Mouse (Mus musculus) stomach, embryonic 16.5 days (tissue): ENCODE data around the gene Thap11. TPM values are rescaled to one million over a fixed set of nuclear protein-coding genes. Genes with fewer than 3 reads are reported as not detected.
"Not testable (repeated sequence)": the region's sequence is repeated elsewhere in the genome, so short reads cannot be mapped to it uniquely, and the experiment has no call there.

Experiments used
- ATAC-seq: fragments of 200-750 bp; cut with Nextera tagmentation; 2 replicates; pipeline ENCODE4 v1.8.0; 2017; ENCODE audit warnings: moderate number of reproducible peaks, moderate TSS enrichment; ENCODE audit not compliant: insufficient read depth, low FRiP score
- H3K27ac ChIP-seq: fragments of 300-500 bp; sonication (generic); 2 replicates; pipeline ENCODE4 v1.5.1; 2014; ENCODE audit warnings: low read length
- H3K27me3 ChIP-seq: fragments of 300-500 bp; sonication (generic); 2 replicates; pipeline ENCODE4 v1.6.1; 2014; ENCODE audit warnings: low read length, control low read depth, mixed read lengths; ENCODE audit not compliant: control insufficient read depth, insufficient read depth
- H3K36me3 ChIP-seq: fragments of 300-500 bp; sonication (generic); 2 replicates; pipeline ENCODE4 v1.6.1; 2014; ENCODE audit warnings: low read length; ENCODE audit not compliant: control insufficient read depth, insufficient read depth
- H3K4me1 ChIP-seq: fragments of 300-500 bp; sonication (generic); 2 replicates; pipeline ENCODE4 v1.6.1; 2014; ENCODE audit warnings: low read length, control low read depth, mixed read lengths; ENCODE audit not compliant: control insufficient read depth, insufficient read depth
- H3K4me2 ChIP-seq: fragments of 300-500 bp; sonication (generic); 2 replicates; pipeline ENCODE4 v1.6.1; 2014; ENCODE audit warnings: low read depth, low read length, mixed read lengths
- H3K4me3 ChIP-seq: fragments of 300-500 bp; sonication (generic); replicated peaks from 2 replicates; pipeline ENCODE4 v1.5.1; 2014; ENCODE audit warnings: mild to moderate bottlenecking, low read length
- H3K9ac ChIP-seq: fragments of 300-500 bp; sonication (generic); 2 replicates; pipeline ENCODE4 v1.6.1; 2014; ENCODE audit warnings: low read length
- H3K9me3 ChIP-seq: fragments of 300-500 bp; sonication (generic); replicated peaks from 2 replicates; pipeline ENCODE4 v1.6.1; 2016; ENCODE audit warnings: low read length, control low read depth; ENCODE audit not compliant: control insufficient read depth
- WGBS: fragments of 180-500 bp; shearing (Covaris S2); extraction: QIAGEN DNeasy Blood & Tissue Kit; methylation state at CpG from one replicate; pipeline ENCODE4 v1.1.7; 2014; 5-methylcytosine and 5-hydroxymethylcytosine counted together
- polyA plus RNA-seq: library from polyadenylated mRNA; unstranded; fragments of >200 nt; fragmentation: Nextera tagmentation; extraction: Ambion mirVana; gene quantifications from 2 replicates; pipeline ENCODE4 v1.2.1, GENCODE M21; 2015

The Thap11 gene
- polyA plus RNA-seq, 1 experiment from 2014 or later, result 54.5 TPM

- Histone ChIP-seq H3K4me1 (no peaks in the 10 kb centered on the region; the same call in 1 of the 2 replicates), H3K27me3 (no peaks in the 10 kb centered on the region), H3K4me2 (no peak overlapping the region), H3K27ac (no peak overlapping the region), H3K9ac (no peak overlapping the region), H3K36me3 (no peaks in the 10 kb centered on the region), H3K9me3 (no peaks in the 10 kb centered on the region), H3K4me3 (no peak overlapping the region)
- WGBS, result 94% methylated on average over 6 of the region's 6 CpGs
- no peak for ATAC-seq
Measured at GRCm38 (mm10) chr8:105813241-105813640, 41.7 kb upstream of the Thap11 start.

- WGBS, result 92% methylated on average over 3 of the region's 3 CpGs
- H3K36me3 ChIP-seq, result peaks cover 12% of the 10 kb centered on the region; the same call in 1 of the 2 replicates
- H3K27ac ChIP-seq, result no peak overlapping the region
- H3K9ac ChIP-seq, result no peak overlapping the region
- peaks cover 11% of the 10 kb centered on the region; the same call in 1 of the 2 replicates for H3K4me1 ChIP-seq
- no peak overlapping the region for H3K4me2 ChIP-seq
- H3K4me3 ChIP-seq, result no peak overlapping the region
- H3K9me3 ChIP-seq, result no peaks in the 10 kb centered on the region
- no peak for ATAC-seq
- no peaks in the 10 kb centered on the region for H3K27me3 ChIP-seq
Measured at GRCm38 (mm10) chr8:105819659-105820058, 35.3 kb upstream of the Thap11 start.

GRCm38 (mm10) chr8:105820925-105821324 lies 34.0 kb upstream of the Thap11 start:
- peaks cover 12% of the 10 kb centered on the region; the same call in 1 of the 2 replicates for H3K36me3 ChIP-seq
- H3K4me2 ChIP-seq, result no peak overlapping the region
- 97% methylated on average over 1 of the region's 1 CpGs for WGBS
- H3K4me3 ChIP-seq, result no peak overlapping the region
- H3K4me1 ChIP-seq, result peaks cover 18% of the 10 kb centered on the region
- H3K9ac ChIP-seq, result no peak overlapping the region
- H3K9me3 ChIP-seq, result no peaks in the 10 kb centered on the region
- peak; percentile 85 for ATAC-seq
- no peak overlapping the region for H3K27ac ChIP-seq
- H3K27me3 ChIP-seq, result no peaks in the 10 kb centered on the region

GRCm38 (mm10) chr8:105825506-105825905 lies 29.4 kb upstream of the Thap11 start:
- Histone ChIP-seq H3K27me3 (no peaks in the 10 kb centered on the region), H3K27ac (peak overlapping the region; percentile 46; the same call in 1 of the 2 replicates), H3K9ac (peak overlapping the region; percentile 96; the same call in 1 of the 2 replicates), H3K4me2 (peak overlapping the region; percentile 95), H3K36me3 (peaks cover 12% of the 10 kb centered on the region; the same call in 1 of the 2 replicates), H3K4me3 (peak overlapping the region; percentile 99), H3K9me3 (no peaks in the 10 kb centered on the region), H3K4me1 (peaks cover 26% of the 10 kb centered on the region)
- 72% methylated on average over 4 of the region's 4 CpGs for WGBS
- no peak for ATAC-seq

GRCm38 (mm10) chr8:105826379-105826778 lies 28.6 kb upstream of the Thap11 start:
- H3K27ac ChIP-seq, result peak overlapping the region; percentile 73
- H3K4me3 ChIP-seq, result peak overlapping the region; percentile 99
- no peaks in the 10 kb centered on the region for H3K27me3 ChIP-seq
- peak overlapping the region; percentile 96 for H3K9ac ChIP-seq
- H3K4me2 ChIP-seq, result peak overlapping the region; percentile 95
- no peak for ATAC-seq
- 2% methylated on average over 4 of the region's 4 CpGs for WGBS
- no peaks in the 10 kb centered on the region for H3K9me3 ChIP-seq
- H3K4me1 ChIP-seq, result peaks cover 17% of the 10 kb centered on the region
- H3K36me3 ChIP-seq, result peaks cover 12% of the 10 kb centered on the region; the same call in 1 of the 2 replicates

- Histone ChIP-seq H3K4me3 (peak within 1 kb of the TSS; percentile 99), H3K36me3 (peaks cover 7% of the 10 kb centered on the region; the same call in 1 of the 2 replicates), H3K9me3 (no peaks in the 10 kb centered on the region), H3K4me2 (peak within 1 kb of the TSS; percentile 95), H3K27ac (peak within 1 kb of the TSS; percentile 76), H3K27me3 (no peaks in the 10 kb centered on the region), H3K4me1 (peaks cover 15% of the 10 kb centered on the region), H3K9ac (peak within 1 kb of the TSS; percentile 96)
- under 1% methylated on average over 52 of the region's 52 CpGs for WGBS
- ATAC-seq, result peak; percentile 99
Measured at GRCm38 (mm10) chr8:105826861-105827848, 27.8 kb upstream of the Thap11 start, which contains the start of the genes Ranbp10 and Tsnaxip1. TSS of gene Ranbp10 (minus strand) at chr8:105827350. TSS of gene Tsnaxip1 (plus strand) at chr8:105827731.

- ATAC-seq, H3K36me3 ChIP-seq, H3K4me2 ChIP-seq, H3K27ac ChIP-seq, H3K4me1 ChIP-seq, H3K9me3 ChIP-seq, H3K27me3 ChIP-seq, H3K4me3 ChIP-seq, H3K9ac ChIP-seq: not testable (repeated sequence)
- WGBS, result 57% methylated on average over 2 of the region's 2 CpGs
Measured at GRCm38 (mm10) chr8:105833740-105834139, 21.2 kb upstream of the Thap11 start.

- WGBS, result 27% methylated on average over 11 of the region's 11 CpGs
- no peaks in the 10 kb centered on the region for H3K27me3 ChIP-seq
- ATAC-seq, result no peak
Measured at GRCm38 (mm10) chr8:105835318-105835717, 19.6 kb upstream of the Thap11 start.

GRCm38 (mm10) chr8:105836991-105837390 lies 17.9 kb upstream of the Thap11 start:
- Histone ChIP-seq H3K4me3 (no peak overlapping the region), H3K27me3 (no peaks in the 10 kb centered on the region), H3K9me3 (no peaks in the 10 kb centered on the region), H3K36me3 (no peaks in the 10 kb centered on the region), H3K4me1 (no peaks in the 10 kb centered on the region), H3K27ac (no peak overlapping the region), H3K4me2 (no peak overlapping the region), H3K9ac (no peak overlapping the region)
- WGBS, result 75% methylated on average over 6 of the region's 6 CpGs
- no peak for ATAC-seq

More at GRCm38 (mm10) chr8:105835318-105835717, 19.6 kb upstream of the Thap11 start:
- H3K36me3 ChIP-seq, result no peaks in the 10 kb centered on the region
- no peak overlapping the region for H3K4me3 ChIP-seq
- H3K9me3 ChIP-seq, result no peaks in the 10 kb centered on the region
- H3K4me1 ChIP-seq, result no peaks in the 10 kb centered on the region
- H3K9ac ChIP-seq, result no peak overlapping the region
- H3K27ac ChIP-seq, result no peak overlapping the region
- no peak overlapping the region for H3K4me2 ChIP-seq
